Mouse (Mus musculus): ENCODE results near the gene Inpp5k. TPM values are rescaled to one million over a fixed set of nuclear protein-coding genes. Genes with fewer than 3 reads are reported as not detected.

Inpp5k gene
- polyA plus RNA-seq, 1 experiment from 2014 or later, result 16.5 TPM

DNA sequence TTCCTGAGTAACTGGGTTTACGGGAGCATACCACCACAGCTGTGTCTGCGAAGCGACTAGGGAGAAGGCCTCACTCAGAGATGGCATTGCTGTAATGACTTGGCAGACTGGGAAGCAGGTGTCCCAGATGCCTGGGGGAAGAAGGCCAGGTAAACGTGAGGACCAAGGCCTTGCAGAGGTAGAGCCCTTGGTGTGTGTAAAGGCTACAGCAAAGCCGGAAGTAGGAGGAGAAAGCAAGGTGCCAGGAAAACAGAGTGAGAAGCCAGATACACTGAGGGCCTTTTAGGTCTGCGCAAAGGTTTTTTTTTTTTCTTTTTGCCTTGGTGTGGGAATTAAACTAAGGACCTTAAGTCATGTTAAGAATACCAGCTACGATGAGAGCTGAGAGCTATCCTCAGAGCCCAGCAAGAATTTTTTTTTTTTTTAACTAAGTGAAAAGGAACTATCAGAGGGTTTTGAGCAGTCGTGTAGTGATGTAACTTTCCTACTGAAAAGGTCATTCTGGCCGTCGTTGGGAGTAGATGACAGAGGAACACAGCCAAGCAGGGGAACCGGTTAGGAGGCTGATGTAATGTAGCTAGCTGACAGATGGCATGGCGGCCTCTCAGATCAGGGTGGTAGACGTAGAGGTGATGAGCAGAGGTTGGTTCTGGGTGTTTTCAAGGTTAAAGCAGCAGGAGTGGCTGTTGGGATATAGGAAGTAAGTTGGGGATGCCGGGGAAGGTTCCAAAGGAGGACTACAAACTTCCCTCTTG, 28.4 kb downstream of the Inpp5k start:
- peaks cover 45% of the 10 kb centered on the region for H3K36me3 ChIP-seq (replicated peaks)
- H3K9me3 ChIP-seq, result no peaks in the 10 kb centered on the region
- DNase-seq (ENCODE audit: low spot score), result no peak
- H3K4me1 ChIP-seq, result peaks cover 31% of the 10 kb centered on the region
- peaks cover 30% of the 10 kb centered on the region for H3K27me3 ChIP-seq (replicated peaks; ENCODE audit: low read depth, poor library complexity, severe bottlenecking)
- whole genome bisulfite sequencing, result 86% methylated on average over 14 of the region's 14 CpGs
- H3K27ac ChIP-seq (replicated peaks), result no peak overlapping the region
- H3K4me3 ChIP-seq, result no peak overlapping the region

DNA sequence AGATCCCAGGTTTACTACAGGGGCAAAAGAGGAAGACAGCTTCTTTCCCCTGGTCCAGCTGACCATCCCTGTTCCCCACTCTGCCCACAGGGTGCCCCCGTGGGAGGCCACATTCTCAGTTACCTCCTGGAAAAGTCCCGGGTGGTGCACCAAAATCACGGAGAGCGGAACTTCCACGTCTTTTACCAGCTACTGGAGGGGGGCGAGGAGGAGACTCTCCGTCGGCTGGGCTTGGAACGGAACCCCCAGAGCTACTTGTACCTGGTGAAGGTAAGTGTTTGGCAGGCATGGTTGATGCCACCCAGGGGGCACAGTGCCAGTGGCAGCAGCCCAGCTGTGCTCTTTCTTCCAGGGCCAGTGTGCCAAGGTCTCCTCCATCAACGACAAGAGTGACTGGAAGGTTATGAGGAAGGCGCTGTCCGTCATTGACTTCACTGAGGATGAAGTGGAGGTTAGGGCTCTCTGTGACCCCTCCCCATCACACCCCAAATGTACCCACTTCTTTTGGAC, 29.3 kb downstream of the Inpp5k start:
- H3K9me3 ChIP-seq, result no peaks in the 10 kb centered on the region
- peaks cover 21% of the 10 kb centered on the region for H3K27me3 ChIP-seq (replicated peaks; ENCODE audit: low read depth, poor library complexity, severe bottlenecking)
- no peak overlapping the region for H3K27ac ChIP-seq (replicated peaks)
- H3K4me3 ChIP-seq, result no peak overlapping the region
- no peak for DNase-seq (ENCODE audit: low spot score)
- H3K4me1 ChIP-seq, result peaks cover 22% of the 10 kb centered on the region
- 93% methylated on average over 12 of the region's 12 CpGs for WGBS
- H3K36me3 ChIP-seq (replicated peaks), result peaks cover 49% of the 10 kb centered on the region

GRCm38 (mm10) chr11:75660941-75661800, 30.4 kb downstream of the Inpp5k start:
- DNase-seq (ENCODE audit: low spot score), result no peak
- Histone ChIP-seq H3K36me3 (replicated peaks) (peaks cover 59% of the 10 kb centered on the region), H3K4me3 (no peak overlapping the region), H3K9me3 (no peaks in the 10 kb centered on the region), H3K27me3 (replicated peaks; ENCODE audit: low read depth, poor library complexity, severe bottlenecking) (peaks cover 13% of the 10 kb centered on the region; the same call in 1 of the 2 replicates), H3K27ac (replicated peaks) (no peak overlapping the region), H3K4me1 (peaks cover 11% of the 10 kb centered on the region)
- 91% methylated on average over 21 of the region's 21 CpGs for WGBS

DNA sequence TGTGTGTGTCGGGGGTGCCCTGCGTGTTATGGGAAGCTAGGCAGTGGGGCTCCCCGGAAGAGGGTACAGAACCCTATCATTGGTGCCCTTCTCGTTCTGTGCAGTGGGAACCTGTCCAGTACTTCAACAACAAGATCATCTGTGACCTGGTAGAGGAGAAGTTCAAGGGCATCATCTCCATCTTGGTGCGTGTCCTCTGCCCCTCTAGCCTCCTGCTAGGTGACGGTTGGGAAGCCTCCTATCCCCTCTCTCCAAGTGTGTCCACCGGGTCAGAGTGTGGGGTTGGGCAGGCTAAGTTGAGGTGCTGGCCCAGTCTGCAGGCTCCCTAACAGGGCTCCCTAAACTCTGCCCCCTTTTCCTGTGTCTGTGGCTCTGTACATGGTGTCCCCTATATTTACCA, 31.3 kb downstream of the Inpp5k start:
- H3K36me3 ChIP-seq (replicated peaks), result peaks cover 69% of the 10 kb centered on the region
- WGBS, result 90% methylated on average over 7 of the region's 7 CpGs
- H3K27me3 ChIP-seq (replicated peaks; ENCODE audit: low read depth, poor library complexity, severe bottlenecking), result peaks cover 3% of the 10 kb centered on the region; the same call in 1 of the 2 replicates
- no peak overlapping the region for H3K4me3 ChIP-seq
- H3K27ac ChIP-seq (replicated peaks), result no peak overlapping the region
- H3K9me3 ChIP-seq, result no peaks in the 10 kb centered on the region
- H3K4me1 ChIP-seq, result 0 out of 2 replicates have a peak, but pooled peaks cover 3% of the 10 kb centered on the region
- no peak for DNase-seq (ENCODE audit: low spot score)

DNA sequence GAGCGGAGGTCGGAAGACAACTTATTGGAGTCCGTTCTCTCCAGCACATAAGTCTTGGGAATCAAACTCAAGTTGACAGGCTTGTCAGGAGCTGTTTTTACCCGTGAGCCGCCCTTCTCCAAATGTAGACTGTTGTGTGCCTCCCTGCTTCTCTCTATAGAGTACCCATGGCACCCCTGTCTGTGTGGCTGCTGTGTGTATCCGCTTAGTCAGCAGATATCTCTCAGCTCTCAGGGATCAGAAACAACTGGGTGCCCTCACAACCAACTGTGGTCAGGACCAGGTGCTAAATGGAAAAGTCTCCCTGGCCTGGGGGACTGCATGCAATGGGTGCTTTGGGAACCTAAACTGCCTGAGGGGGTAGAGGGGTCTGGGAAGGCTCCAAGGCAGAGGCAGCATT, 35.5 kb downstream of the Inpp5k start:
- Histone ChIP-seq H3K4me1 (no peaks in the 10 kb centered on the region), H3K9me3 (no peaks in the 10 kb centered on the region), H3K4me3 (no peak overlapping the region), H3K36me3 (replicated peaks) (peaks cover 78% of the 10 kb centered on the region), H3K27me3 (replicated peaks; ENCODE audit: low read depth, poor library complexity, severe bottlenecking) (no peaks in the 10 kb centered on the region), H3K27ac (replicated peaks) (no peak overlapping the region)
- no peak for DNase-seq (ENCODE audit: low spot score)
- 92% methylated on average over 6 of the region's 6 CpGs for WGBS

DNA sequence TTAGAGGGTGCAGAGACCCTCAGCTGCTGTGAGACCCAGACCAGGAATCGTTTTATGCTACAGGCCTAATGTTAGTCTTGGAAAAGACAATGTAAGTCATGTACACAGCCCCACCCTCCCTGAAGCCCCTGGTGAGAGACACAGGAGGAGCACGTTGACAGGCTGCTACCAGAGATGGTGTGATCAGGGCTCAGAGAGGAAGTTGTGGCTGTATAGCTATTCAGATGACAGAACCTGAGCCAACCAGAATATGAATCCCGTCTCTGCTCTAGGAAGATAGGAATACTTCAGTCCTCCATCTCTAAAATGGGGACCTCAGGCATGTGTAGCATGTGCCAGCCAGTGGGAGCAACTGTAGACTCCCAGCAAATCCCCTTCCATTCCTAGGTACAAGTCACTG, 37.8 kb downstream of the Inpp5k start:
- Histone ChIP-seq H3K4me3 (no peak overlapping the region), H3K27me3 (replicated peaks; ENCODE audit: low read depth, poor library complexity, severe bottlenecking) (no peaks in the 10 kb centered on the region), H3K9me3 (no peaks in the 10 kb centered on the region), H3K4me1 (no peaks in the 10 kb centered on the region), H3K36me3 (replicated peaks) (peaks cover 83% of the 10 kb centered on the region), H3K27ac (replicated peaks) (no peak overlapping the region)
- no peak for DNase-seq (ENCODE audit: low spot score)
- 93% methylated on average over 3 of the region's 3 CpGs for WGBS

DNA sequence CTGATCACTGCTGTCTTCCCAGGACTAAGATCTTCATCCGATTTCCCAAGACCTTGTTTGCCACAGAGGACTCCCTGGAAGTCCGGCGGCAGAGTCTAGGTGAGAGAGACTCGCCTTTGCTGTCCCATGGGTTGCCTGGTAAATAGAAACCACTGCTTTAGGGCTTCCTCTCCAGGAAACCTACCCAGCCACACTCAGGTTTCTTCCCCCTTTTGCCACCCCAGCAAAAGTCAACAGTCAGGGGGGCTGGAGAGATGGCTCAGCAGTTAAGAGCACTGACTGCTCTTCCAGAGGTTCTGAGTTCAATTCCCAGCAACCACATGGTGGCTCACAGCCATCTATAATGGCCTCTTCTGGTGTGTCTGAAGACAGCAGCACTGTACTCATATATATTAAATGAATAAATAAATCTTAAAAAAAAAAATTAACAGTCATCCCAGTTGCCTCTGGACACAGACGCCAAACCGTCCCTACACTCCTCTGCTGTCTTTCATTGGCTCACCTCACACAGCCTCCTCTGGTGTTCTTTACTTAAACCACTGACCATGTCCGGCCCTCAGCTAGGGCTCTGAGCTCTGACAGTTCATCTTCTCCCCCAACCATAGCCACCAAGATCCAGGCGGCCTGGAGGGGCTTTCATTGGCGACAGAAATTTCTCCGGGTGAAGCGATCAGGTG, 38.5 kb downstream of the Inpp5k start:
- H3K27me3 ChIP-seq (replicated peaks; ENCODE audit: low read depth, poor library complexity, severe bottlenecking), result no peaks in the 10 kb centered on the region
- H3K9me3 ChIP-seq, result no peaks in the 10 kb centered on the region
- H3K4me3 ChIP-seq, result no peak overlapping the region
- H3K27ac ChIP-seq (replicated peaks), result no peak overlapping the region
- H3K36me3 ChIP-seq (replicated peaks), result peaks cover 83% of the 10 kb centered on the region
- no peak for DNase-seq (ENCODE audit: low spot score)
- H3K4me1 ChIP-seq, result no peaks in the 10 kb centered on the region
- 88% methylated on average over 11 of the region's 11 CpGs for WGBS

GRCm38 (mm10) chr11:75669853-75670200, 39.0 kb downstream of the Inpp5k start:
- 91% methylated on average over 12 of the region's 12 CpGs for WGBS
- DNase-seq (ENCODE audit: low spot score), result no peak
- peaks cover 81% of the 10 kb centered on the region for H3K36me3 ChIP-seq (replicated peaks)
- no peaks in the 10 kb centered on the region for H3K27me3 ChIP-seq (replicated peaks; ENCODE audit: low read depth, poor library complexity, severe bottlenecking)
- no peaks in the 10 kb centered on the region for H3K9me3 ChIP-seq
- H3K27ac ChIP-seq (replicated peaks), result no peak overlapping the region
- no peak overlapping the region for H3K4me3 ChIP-seq
- no peaks in the 10 kb centered on the region for H3K4me1 ChIP-seq

DNA sequence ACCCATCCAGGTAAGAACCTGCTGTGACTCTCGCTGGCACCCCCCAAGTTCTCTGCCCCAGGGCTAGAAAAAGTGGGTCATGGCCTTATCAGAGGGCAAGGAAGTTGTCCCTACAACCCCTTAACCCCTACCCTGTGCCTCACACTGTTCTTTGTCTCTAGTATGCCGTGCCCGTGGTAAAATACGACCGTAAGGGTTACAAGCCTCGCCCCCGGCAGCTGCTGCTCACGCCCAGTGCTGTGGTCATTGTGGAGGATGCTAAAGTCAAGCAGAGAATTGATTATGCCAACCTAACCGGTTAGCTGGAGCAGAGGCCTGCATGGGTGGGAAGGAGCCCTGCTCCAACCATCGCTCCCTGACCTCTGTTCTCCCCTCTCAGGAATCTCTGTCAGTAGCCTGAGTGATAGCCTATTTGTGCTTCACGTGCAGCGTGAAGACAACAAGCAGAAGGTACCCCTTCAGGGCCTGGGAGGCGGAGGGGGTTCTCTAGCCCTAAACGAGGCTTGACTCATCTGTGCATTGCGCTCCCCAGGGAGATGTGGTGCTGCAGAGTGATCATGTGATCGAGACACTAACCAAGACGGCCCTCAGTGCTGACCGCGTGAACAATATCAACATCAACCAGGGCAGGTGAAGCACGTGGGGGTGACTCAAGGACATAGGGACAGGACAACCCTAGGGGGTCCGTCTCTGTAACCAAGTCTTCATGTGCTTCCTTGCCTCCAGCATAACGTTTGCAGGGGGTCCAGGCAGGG, 40.8 kb downstream of the Inpp5k start:
- peaks cover 65% of the 10 kb centered on the region for H3K36me3 ChIP-seq (replicated peaks)
- no peak overlapping the region for H3K27ac ChIP-seq (replicated peaks)
- no peaks in the 10 kb centered on the region for H3K9me3 ChIP-seq
- H3K27me3 ChIP-seq (replicated peaks; ENCODE audit: low read depth, poor library complexity, severe bottlenecking), result no peaks in the 10 kb centered on the region
- H3K4me3 ChIP-seq, result no peak overlapping the region
- no peaks in the 10 kb centered on the region for H3K4me1 ChIP-seq
- 89% methylated on average over 22 of the region's 22 CpGs for WGBS
- no peak for DNase-seq (ENCODE audit: low spot score)

DNA sequence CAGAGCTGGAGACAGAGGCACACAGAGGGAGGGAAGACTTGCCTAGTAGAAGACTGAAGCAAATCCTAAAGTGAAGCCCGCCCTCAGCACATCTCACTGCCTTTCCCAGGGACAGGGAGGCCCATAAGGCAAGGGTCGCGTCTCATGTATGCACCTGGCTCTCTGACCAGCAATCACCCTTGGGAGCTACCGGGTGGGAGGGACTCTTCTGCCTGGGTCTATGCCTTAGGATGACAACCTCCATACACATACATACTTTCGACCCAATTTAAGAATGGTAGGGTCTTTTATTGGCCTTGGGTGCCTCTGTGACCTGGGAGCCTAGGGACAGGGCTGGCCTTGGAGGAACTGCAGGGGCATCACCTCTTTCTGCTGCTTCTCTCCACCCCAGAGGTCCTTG, 42.6 kb downstream of the Inpp5k start:
- no peak for DNase-seq (ENCODE audit: low spot score)
- no peaks in the 10 kb centered on the region for H3K9me3 ChIP-seq
- peaks cover 53% of the 10 kb centered on the region for H3K36me3 ChIP-seq (replicated peaks)
- H3K4me1 ChIP-seq, result peaks cover under 1% of the 10 kb centered on the region; the same call in 1 of the 2 replicates
- WGBS, result 89% methylated on average over 5 of the region's 5 CpGs
- H3K27me3 ChIP-seq (replicated peaks; ENCODE audit: low read depth, poor library complexity, severe bottlenecking), result no peaks in the 10 kb centered on the region
- no peak overlapping the region for H3K27ac ChIP-seq (replicated peaks)
- H3K4me3 ChIP-seq, result no peak overlapping the region

DNA sequence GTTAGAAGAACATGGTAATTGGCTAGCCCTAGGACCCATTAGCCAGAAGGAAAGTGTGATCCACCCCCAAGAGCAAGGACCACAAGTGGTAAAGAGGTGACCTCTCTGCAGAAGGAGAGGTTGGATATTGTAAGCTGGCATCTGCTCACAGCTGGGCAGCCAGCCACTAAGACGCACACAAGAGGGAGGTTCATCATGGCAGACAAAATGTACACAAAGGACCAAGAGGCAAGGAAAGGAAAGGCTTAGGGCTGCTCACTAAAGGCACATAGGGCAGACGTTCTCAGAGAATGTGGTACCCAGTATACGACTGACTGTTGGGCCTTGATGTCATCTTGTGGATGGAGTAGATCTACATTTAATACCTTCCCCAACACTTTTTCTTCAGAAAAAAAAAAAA, 44.1 kb downstream of the Inpp5k start:
- Histone ChIP-seq H3K36me3 (replicated peaks) (peaks cover 39% of the 10 kb centered on the region), H3K27ac (replicated peaks) (no peak overlapping the region), H3K4me1 (peaks cover 3% of the 10 kb centered on the region; the same call in 1 of the 2 replicates), H3K27me3 (replicated peaks; ENCODE audit: low read depth, poor library complexity, severe bottlenecking) (no peaks in the 10 kb centered on the region), H3K9me3 (no peaks in the 10 kb centered on the region), H3K4me3 (no peak overlapping the region)
- WGBS, result 87% methylated on average over 3 of the region's 3 CpGs
- DNase-seq (ENCODE audit: low spot score), result no peak
